Mouse (Mus musculus): Measurements from ENCODE around the gene Sprr3.
A peak's percentile ranks its signal among the peaks of the same experiment; 100 is the strongest.
"Not testable (repeated sequence)": the region's sequence is repeated elsewhere in the genome, so short reads cannot be mapped to it uniquely, and the experiment has no call there.

The Sprr3 gene

GRCm38 (mm10) chr3:92458620-92459019 is at the start of gene Sprr3:
Gene Sprr3, minus strand, starts transcription at chr3:92458720.
- no peak for DNase-seq

GRCm38 (mm10) chr3:92508185-92508584 is 49.7 kb upstream of the Sprr3 start:
- DNase-seq: no peak

- no peak for DNase-seq
Observed at GRCm38 (mm10) chr3:92503528-92503927, 45.0 kb upstream of the Sprr3 start.

GRCm38 (mm10) chr3:92500393-92500792 is 41.9 kb upstream of the Sprr3 start, which contains the start of gene Sprr4:
Gene Sprr4, minus strand, starts transcription at chr3:92500493.
- no peak for DNase-seq

GRCm38 (mm10) chr3:92490262-92490661 is 31.7 kb upstream of the Sprr3 start:
- DNase-seq: not testable (repeated sequence)

GRCm38 (mm10) chr3:92486307-92486706 is 27.8 kb upstream of the Sprr3 start:
- DNase-seq: peak in 1 of 2 experiments; percentile 6

- no peak for DNase-seq
Observed at GRCm38 (mm10) chr3:92485863-92486262, 27.3 kb upstream of the Sprr3 start, which contains the start of gene Sprr1a. Gene Sprr1a, minus strand, starts transcription at chr3:92485895.

- not testable (repeated sequence) for DNase-seq
Observed at GRCm38 (mm10) chr3:92481249-92481648, 22.7 kb upstream of the Sprr3 start.

GRCm38 (mm10) chr3:92470111-92470510 is 11.6 kb upstream of the Sprr3 start:
- no peak for DNase-seq

GRCm38 (mm10) chr3:92467424-92467823 is 8.9 kb upstream of the Sprr3 start:
- DNase-seq: no peak

GRCm38 (mm10) chr3:92466576-92466975 is 8.1 kb upstream of the Sprr3 start:
- DNase-seq: no peak

GRCm38 (mm10) chr3:92455151-92455550 is 3.4 kb downstream of the Sprr3 start:
- DNase-seq: no peak

GRCm38 (mm10) chr3:92440177-92440576 is 18.3 kb downstream of the Sprr3 start:
- no peak for DNase-seq

GRCm38 (mm10) chr3:92438689-92439088 is 19.8 kb downstream of the Sprr3 start, which contains the start of gene Sprr1b:
Gene Sprr1b, minus strand, starts transcription at chr3:92438789.
- no peak for DNase-seq

GRCm38 (mm10) chr3:92432282-92432681 is 26.2 kb downstream of the Sprr3 start, which contains the start of gene Sprr2k:
Gene Sprr2k, plus strand, starts transcription at chr3:92432582.
- no peak for DNase-seq

GRCm38 (mm10) chr3:92429323-92429722 is 29.2 kb downstream of the Sprr3 start, which contains the start of gene Gm9774:
Gene Gm9774, minus strand, starts transcription at chr3:92429423.
- no peak for DNase-seq

- no peak for DNase-seq
Observed at GRCm38 (mm10) chr3:92417782-92418181, 40.7 kb downstream of the Sprr3 start, which contains the start of gene Sprr2j-ps. Gene Sprr2j-ps, plus strand, starts transcription at chr3:92418082.

- DNase-seq: no peak
Observed at GRCm38 (mm10) chr3:92407691-92408090, 50.8 kb downstream of the Sprr3 start, which contains the start of gene Sprr2i. Gene Sprr2i, plus strand, starts transcription at chr3:92407991.

Measured in lung, adult 18-20 months (tissue).